Mouse (Mus musculus) left cerebral cortex, adult 2 months (tissue): ENCODE measurements around the gene Exosc5. TPM values are rescaled to one million over a fixed set of nuclear protein-coding genes. Genes with fewer than 3 reads are reported as not detected.
A peak's percentile ranks its signal among the peaks of the same experiment; 100 is the strongest.

Experiments used
- DNase-seq, 2 experiments: peaks; one replicate each; pipeline ENCODE4 v3.0.0; 2021 to 2022; ENCODE audit warnings: low spot score in 2 of 2, mixed read lengths in 1 of 2; ENCODE audit errors: extremely low spot score in 1 of 2
- H3K27ac ChIP-seq: fragments of 200-600 bp; 2 replicates; pipeline ENCODE4 v1.8.1; 2022
- H3K4me3 ChIP-seq: fragments of 200-600 bp; 2 replicates; pipeline ENCODE4 v1.8.1; 2022
- CTCF ChIP-seq: fragments of 200-600 bp; IDR thresholded peaks from 2 replicates; pipeline ENCODE4 v1.8.1; 2022; ENCODE audit warnings: antibody characterized with exemption, mild to moderate bottlenecking, moderate library complexity
- intact Hi-C: fragments of 180-260 bp; cut with DNase I; formaldehyde crosslinking; loops from one replicate; pipeline ENCODE4 v1.15.1; 2025
- total RNA-seq, 2 experiments: library from RNA; stranded (reverse); gene quantifications; 2 replicates each; pipeline ENCODE4 v1.2.3; 2021

The Exosc5 gene
- total RNA-seq, 2 experiments from 2014 or later, result 23.3 to 24.0 TPM

GRCm38 (mm10) chr7:25672442-25672841 is 13.5 kb downstream of the Exosc5 start:
- peak; percentile 14 for TF ChIP-seq CTCF
- Histone ChIP-seq H3K27ac (no peak overlapping the region), H3K4me3 (no peak overlapping the region)
- DNase-seq, result no peak
- intact Hi-C loops, result no loop called here

GRCm38 (mm10) chr7:25674297-25674696 is 15.3 kb downstream of the Exosc5 start:
- no peak for TF ChIP-seq CTCF
- intact Hi-C loops, result no loop called here
- no peak overlapping the region for H3K27ac ChIP-seq

DNA sequence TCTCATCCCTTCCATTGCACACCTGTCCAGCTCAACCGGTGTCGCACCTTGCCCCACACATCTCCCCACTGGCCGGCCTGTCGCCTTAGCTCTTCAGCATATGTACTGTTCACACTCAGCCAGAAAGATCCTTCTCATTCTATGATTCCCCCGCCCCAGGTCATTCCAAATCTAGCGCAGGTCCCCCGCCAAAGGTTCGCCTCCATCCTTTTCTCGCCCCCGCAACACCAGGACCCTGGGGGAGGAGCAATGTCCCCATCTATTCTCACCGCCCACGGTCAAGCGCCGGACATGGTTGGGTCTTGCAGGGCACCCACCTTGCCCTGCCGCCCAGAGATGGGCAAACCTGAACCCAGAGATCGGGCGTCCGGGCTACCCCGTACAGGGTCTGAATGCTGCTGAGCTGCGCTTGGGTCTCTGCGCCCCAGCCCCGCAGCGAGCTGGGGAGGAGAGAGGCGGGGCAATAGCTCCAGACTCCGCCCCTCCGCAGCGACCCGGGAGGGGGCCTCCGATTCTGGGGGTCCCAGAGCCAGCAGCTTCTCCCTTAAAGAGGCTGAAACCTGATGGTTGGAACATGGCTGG is 15.8 kb downstream of the Exosc5 start, which contains the start of gene Tmem91:
Gene Tmem91 (minus strand): TSS at position 448 of the 582 bp plus-strand sequence.
- Histone ChIP-seq H3K4me3 (peak within 1 kb of the TSS; percentile 38), H3K27ac (no peak within 1 kb of the TSS)
- TF ChIP-seq CTCF, result no peak
- intact Hi-C loops, result no loop called here
- DNase-seq, result peak in 1 of 2 experiments; percentile 23

More at GRCm38 (mm10) chr7:25674297-25674696, 15.3 kb downstream of the Exosc5 start:
- peak overlapping the region; percentile 38 for H3K4me3 ChIP-seq
- no peak for DNase-seq

DNA sequence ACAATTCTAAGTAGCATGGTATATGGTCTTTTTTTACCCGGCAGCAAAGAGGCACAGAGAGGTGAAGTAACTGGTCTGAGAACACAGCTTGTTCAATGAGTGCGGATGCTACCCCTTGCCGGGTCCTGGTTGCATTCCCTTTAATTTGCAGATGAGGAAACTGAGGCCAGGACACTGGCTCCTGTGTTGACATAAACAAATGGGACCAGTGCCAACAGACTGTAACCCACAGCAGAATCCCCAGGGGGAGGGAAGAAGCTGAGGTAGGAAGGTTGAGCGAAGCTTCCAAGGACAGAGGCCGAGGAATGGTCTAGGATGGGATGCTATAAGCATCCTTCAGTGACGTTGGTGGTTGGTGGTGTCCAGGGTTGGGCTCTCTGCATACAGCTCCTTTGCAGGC is 16.4 kb downstream of the Exosc5 start:
- no peak for TF ChIP-seq CTCF
- no peak for DNase-seq
- no peak overlapping the region for H3K4me3 ChIP-seq
- intact Hi-C loops, result no loop called here
- H3K27ac ChIP-seq, result no peak overlapping the region

DNA sequence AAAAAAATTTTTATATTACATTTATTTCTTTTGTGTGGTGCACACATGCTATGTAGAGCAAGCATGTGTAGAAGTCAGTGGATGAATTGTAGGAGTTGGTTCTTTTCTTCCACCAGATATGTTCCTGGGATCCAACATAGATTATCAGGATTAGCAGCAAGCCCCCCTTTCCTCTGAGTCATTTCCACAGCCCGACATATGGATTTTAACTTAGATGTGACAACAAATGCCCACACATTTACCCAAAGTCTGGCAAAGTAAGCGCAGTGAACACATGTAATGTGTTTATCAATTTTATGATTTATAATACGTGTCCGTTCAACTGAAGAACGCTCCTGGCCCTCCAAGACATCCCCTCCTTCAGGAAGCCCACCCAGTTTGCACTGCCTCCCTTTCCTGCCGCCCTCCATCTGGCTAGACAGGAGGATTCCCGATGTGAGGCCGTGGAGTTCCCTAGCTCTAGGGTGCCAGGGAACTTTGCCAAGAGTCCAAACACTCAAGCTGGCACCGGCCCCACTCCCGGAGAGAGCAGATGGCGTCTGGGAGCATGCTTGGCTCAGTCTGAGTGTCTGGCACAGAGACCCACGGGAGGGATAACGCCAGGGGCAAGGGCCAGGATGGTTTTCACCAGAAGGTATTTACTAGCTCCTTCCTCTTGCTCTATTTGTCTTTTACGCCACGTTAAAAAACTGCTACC is 17.3 kb downstream of the Exosc5 start:
- intact Hi-C loops, result loop anchor here (1.0 to 2.0 kb wide), 2 partner anchors 17 to 35 kb away; partner anchors contain the start of gene Exosc5
- peak; percentile 87 to 89 for DNase-seq
- no peak for TF ChIP-seq CTCF
- no peak overlapping the region for H3K27ac ChIP-seq
- no peak overlapping the region for H3K4me3 ChIP-seq

DNA sequence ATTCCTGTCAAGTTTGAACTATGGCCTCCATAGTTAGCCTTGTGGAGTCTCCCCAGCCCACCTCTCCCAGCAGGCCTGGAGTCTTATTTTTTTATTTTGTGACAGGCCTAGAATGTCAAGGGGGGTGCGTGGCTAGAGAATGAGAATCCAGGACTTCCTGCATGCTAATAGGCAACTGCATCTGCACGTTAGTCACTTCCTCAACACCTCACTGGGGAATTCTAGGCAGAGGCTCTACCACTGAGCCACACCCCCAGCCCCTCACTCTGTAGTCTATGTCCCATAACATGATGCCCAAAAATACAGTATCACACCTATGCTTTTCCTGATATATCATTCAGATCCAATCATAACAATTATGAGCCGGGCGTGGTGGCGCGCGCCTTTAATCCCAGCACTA is 18.0 kb downstream of the Exosc5 start:
- intact Hi-C loops, result loop anchor here (2.0 kb wide), 1 partner anchor 34 kb away; no protein-coding TSS in a partner anchor
- Histone ChIP-seq H3K27ac (no peak overlapping the region), H3K4me3 (no peak overlapping the region)
- no peak for DNase-seq
- no peak for TF ChIP-seq CTCF

- DNase-seq, result no peak
- intact Hi-C loops, result no loop called here
- peak overlapping the region; percentile 62 for H3K4me3 ChIP-seq
- peak overlapping the region; percentile 99; the same call in 1 of the 2 replicates for H3K27ac ChIP-seq
- TF ChIP-seq CTCF, result peak; percentile 14
Observed at GRCm38 (mm10) chr7:25679971-25680370, 21.0 kb downstream of the Exosc5 start.

GRCm38 (mm10) chr7:25680514-25681258 is 21.7 kb downstream of the Exosc5 start, which contains the start of gene B9d2:
TSS of gene B9d2 (plus strand) at chr7:25680780.
- peak within 1 kb of the TSS; percentile 99 for H3K27ac ChIP-seq
- intact Hi-C loops, result no loop called here
- H3K4me3 ChIP-seq, result peak within 1 kb of the TSS; percentile 62
- TF ChIP-seq CTCF, result no peak; the same call in none of the 2 replicates
- peak; percentile 93 to 94 for DNase-seq

DNA sequence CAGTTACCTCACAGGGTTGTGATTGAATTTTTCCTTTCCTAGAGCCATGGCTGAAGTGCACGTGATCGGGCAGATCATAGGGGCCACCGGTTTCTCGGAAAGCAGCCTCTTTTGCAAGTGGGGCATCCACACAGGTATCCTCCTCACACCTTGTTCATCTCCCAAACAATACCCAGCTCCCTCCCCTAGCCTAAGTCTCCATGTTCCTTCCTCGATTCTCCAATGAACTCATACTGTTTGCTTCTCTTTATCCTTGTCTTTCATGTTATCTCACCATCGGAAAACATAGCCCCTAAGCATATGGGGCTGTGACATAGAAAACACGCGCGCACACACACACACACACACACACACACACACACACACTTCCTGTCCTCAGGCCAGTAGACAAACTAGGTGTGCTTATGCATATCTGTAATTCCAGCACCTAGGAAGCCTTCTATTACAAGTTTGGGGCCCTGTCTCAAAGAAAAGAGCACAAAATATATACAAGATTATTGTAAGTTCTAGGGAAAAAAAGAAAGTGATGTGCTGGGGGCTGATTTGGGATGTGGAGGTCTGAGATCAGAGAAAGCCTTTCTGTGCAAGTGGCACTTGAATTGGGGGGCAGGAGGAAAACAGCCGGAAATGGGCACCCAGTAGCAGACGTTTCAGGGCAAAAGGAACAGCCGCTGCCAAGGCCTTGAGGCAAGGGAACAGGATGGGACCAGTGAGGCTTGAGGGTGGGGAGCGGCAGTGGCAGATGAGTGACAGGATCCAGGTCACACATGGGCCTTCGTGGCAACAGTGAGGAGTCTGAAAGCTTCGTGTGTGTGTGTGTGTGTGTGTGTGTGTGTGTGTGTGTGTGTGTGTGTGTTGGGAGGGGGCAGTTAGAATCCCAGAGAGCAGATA is 22.6 kb downstream of the Exosc5 start:
- intact Hi-C loops, result no loop called here
- Histone ChIP-seq H3K27ac (peak overlapping the region; percentile 99; the same call in 1 of the 2 replicates), H3K4me3 (peak overlapping the region; percentile 62)
- TF ChIP-seq CTCF, result no peak
- DNase-seq, result no peak

- Histone ChIP-seq H3K4me3 (no peak overlapping the region), H3K27ac (no peak overlapping the region)
- intact Hi-C loops, result no loop called here
- no peak for DNase-seq
- TF ChIP-seq CTCF, result no peak
Observed at GRCm38 (mm10) chr7:25683474-25684180, 24.7 kb downstream of the Exosc5 start.
